Comparison of ENCODE assay signal across 10 mouse cellular contexts in the genomic region with DNA sequence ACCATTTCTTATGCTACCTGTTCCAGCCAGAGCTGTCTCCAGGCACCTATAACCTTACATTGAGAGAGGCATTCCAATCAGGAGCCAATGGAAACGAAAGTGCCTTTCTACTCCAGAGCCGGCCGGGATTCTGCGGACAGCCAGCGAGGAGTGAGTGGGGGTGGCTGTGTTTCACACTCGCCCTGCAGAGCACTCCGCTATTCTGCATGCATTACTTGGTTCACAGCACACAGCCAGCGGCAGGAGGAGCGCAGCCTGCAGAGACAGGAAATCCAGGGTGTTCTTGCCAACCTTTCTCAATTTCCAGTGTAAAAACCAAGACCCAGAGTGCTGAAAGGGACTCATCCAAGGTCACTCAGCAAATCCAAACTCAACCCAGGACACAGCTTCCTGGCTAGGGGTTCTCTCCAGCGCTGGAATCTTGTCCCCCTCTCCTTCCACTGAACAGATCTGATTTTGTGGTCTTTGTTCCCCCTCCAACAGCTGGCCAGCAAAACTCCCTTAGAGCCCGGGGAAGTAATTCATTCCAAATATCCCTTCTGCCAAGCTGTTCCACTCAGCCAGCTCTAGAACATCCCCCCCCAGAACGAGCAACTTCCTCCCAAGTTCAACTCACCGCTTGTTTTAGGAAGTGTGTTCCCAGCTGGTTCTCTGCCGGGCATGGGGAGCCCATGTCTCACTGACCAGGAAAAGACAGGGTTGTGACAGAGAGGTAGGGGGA. TPM values are rescaled to one million over a fixed set of nuclear protein-coding genes. Genes with fewer than 3 reads are reported as not detected.
DNase-seq lines count a peak whose midpoint lies in the region; ATAC-seq lines count a peak whose summit lies in the region.
"Had no signal": no experiment of that assay in that cellular context is flagged by ENCODE, and none has a peak within 500 bp of the region (broad histone marks: within the 10 kb centered on the region; RNA-seq: fewer than 3 reads in every experiment).

No protein-coding gene starts in this region.

- H3K4me3 ChIP-seq in heart, embryonic 10.5 days = no peak overlapping the region; the same call in 1 of the 2 replicates
- no peak overlapping the region for H3K4me3 ChIP-seq in embryonic facial prominence, embryonic 15.5 days (replicated peaks)
- no peak overlapping the region for H3K4me3 ChIP-seq in neural tube, embryonic 15.5 days (replicated peaks)
- H3K4me3 ChIP-seq: heart, embryonic 12.5 days had no signal

- peaks cover 80% of the 10 kb centered on the region for H3K27me3 ChIP-seq in heart, embryonic 10.5 days (ENCODE audit: insufficient read depth, poor library complexity, severe bottlenecking)
- peaks cover 19% of the 10 kb centered on the region for H3K27me3 ChIP-seq in embryonic facial prominence, embryonic 15.5 days
- peaks cover 19% of the 10 kb centered on the region for H3K27me3 ChIP-seq in neural tube, embryonic 15.5 days (replicated peaks)

- no peaks in the 10 kb centered on the region for H3K9me3 ChIP-seq in heart, embryonic 10.5 days
- no peaks in the 10 kb centered on the region for H3K9me3 ChIP-seq in embryonic facial prominence, embryonic 15.5 days (replicated peaks)
- H3K9me3 ChIP-seq in neural tube, embryonic 15.5 days (replicated peaks) = no peaks in the 10 kb centered on the region
- H3K9me3 ChIP-seq: heart, embryonic 12.5 days had no signal

- no peak for ATAC-seq in embryonic facial prominence, embryonic 15.5 days (ENCODE audit: insufficient number of reproducible peaks, low FRiP score, low TSS enrichment, low read depth)
- no peak; the same call in 1 of the 2 replicates for ATAC-seq in neural tube, embryonic 15.5 days (ENCODE audit: low FRiP score)
- ATAC-seq in erythroid progenitor cell, adult 5-6 weeks (replicated peaks; ENCODE audit: low FRiP score, poor library complexity, severe bottlenecking) = no peak

- H3K4me2 ChIP-seq in embryonic facial prominence, embryonic 15.5 days (replicated peaks) = peak overlapping the region; percentile 28; the same call in 1 of the 2 replicates
- peak overlapping the region; percentile 2; the same call in 1 of the 2 replicates for H3K4me2 ChIP-seq in neural tube, embryonic 15.5 days
- H3K4me2 ChIP-seq: heart, embryonic 12.5 days had no signal

- WGBS in heart, embryonic 10.5 days = 33% methylated on average over 14 of the region's 14 CpGs
- WGBS in embryonic facial prominence, embryonic 15.5 days = 25% methylated on average over 14 of the region's 14 CpGs
- 21% methylated on average over 14 of the region's 14 CpGs for WGBS in neural tube, embryonic 15.5 days

- H3K4me1 ChIP-seq in heart, embryonic 10.5 days = peaks cover 38% of the 10 kb centered on the region
- H3K4me1 ChIP-seq in embryonic facial prominence, embryonic 15.5 days = peaks cover 15% of the 10 kb centered on the region
- peaks cover 16% of the 10 kb centered on the region for H3K4me1 ChIP-seq in neural tube, embryonic 15.5 days

- H3K9ac ChIP-seq in embryonic facial prominence, embryonic 15.5 days = no peak overlapping the region
- no peak overlapping the region for H3K9ac ChIP-seq in neural tube, embryonic 15.5 days (replicated peaks)
- H3K9ac ChIP-seq: heart, embryonic 12.5 days had no signal

- no peaks in the 10 kb centered on the region for H3K36me3 ChIP-seq in heart, embryonic 10.5 days
- no peaks in the 10 kb centered on the region for H3K36me3 ChIP-seq in embryonic facial prominence, embryonic 15.5 days
- H3K36me3 ChIP-seq in neural tube, embryonic 15.5 days = no peaks in the 10 kb centered on the region
- H3K36me3 ChIP-seq: heart, embryonic 12.5 days had no signal

- no peak overlapping the region for H3K27ac ChIP-seq in heart, embryonic 10.5 days
- H3K27ac ChIP-seq in embryonic facial prominence, embryonic 15.5 days (replicated peaks) = peak overlapping the region; percentile 74
- no peak overlapping the region for H3K27ac ChIP-seq in neural tube, embryonic 15.5 days (replicated peaks)

- peak; percentile 93 for DNase-seq in heart, adult 11 months
- no peak for DNase-seq in heart, embryonic 10.5 days (ENCODE audit: low spot score)
- DNase-seq in lung, postnatal 14 days = peak; percentile 12
- DNase-seq in lung, adult 18-20 months = no peak
- no peak for DNase-seq in ovary, postnatal 10 days (ENCODE audit: low spot score)
- DNase-seq: right cerebral cortex, postnatal 4 days had no signal

RNA-seq across cellular contexts. Expression of gene Kcng4, which starts 0.7 kb away (rescaled TPM):
- not detected in 2 replicates for polyA plus RNA-seq in heart, embryonic 10.5 days (2016; fragmentation: Nextera tagmentation; extraction: Ambion mirVana)
- 0.43 and 0.55 TPM in 2 replicates for polyA plus RNA-seq in embryonic facial prominence, embryonic 15.5 days (2015; fragmentation: Nextera tagmentation; extraction: Ambion mirVana)
- 0.09 and 0.14 TPM in 2 replicates for polyA plus RNA-seq in neural tube, embryonic 15.5 days (2015; fragmentation: Nextera tagmentation; extraction: Ambion mirVana)
- total RNA-seq in erythroid progenitor cell, adult 5-6 weeks (2015; ENCODE audit: low replicate concordance) = not detected in 2 replicates
- total RNA-seq in erythroid progenitor cell, adult 5-6 weeks (2017; ENCODE audit: low replicate concordance) = not detected in 2 replicates
- polyA plus RNA-seq: heart, embryonic 12.5 days had no signal

RNA-seq across cellular contexts. Expression of gene Adad2, which starts 22.2 kb away (rescaled TPM):
- 0.14 TPM in 1 of 2 replicates, not detected in the other for polyA plus RNA-seq in heart, embryonic 10.5 days (2016; fragmentation: Nextera tagmentation; extraction: Ambion mirVana)
- 0.14 and 0.24 TPM in 2 replicates for polyA plus RNA-seq in embryonic facial prominence, embryonic 15.5 days (2015; fragmentation: Nextera tagmentation; extraction: Ambion mirVana)
- polyA plus RNA-seq in neural tube, embryonic 15.5 days (2015; fragmentation: Nextera tagmentation; extraction: Ambion mirVana) = 0.10 and 0.11 TPM in 2 replicates
- total RNA-seq in erythroid progenitor cell, adult 5-6 weeks (2015; ENCODE audit: low replicate concordance) = not detected in 2 replicates
- not detected in 2 replicates for total RNA-seq in erythroid progenitor cell, adult 5-6 weeks (2017; ENCODE audit: low replicate concordance)
- polyA plus RNA-seq: heart, embryonic 12.5 days had no signal

RNA-seq across cellular contexts. Expression of gene Taf1c, which starts 29.8 kb away (rescaled TPM):
- 9.9 and 11.2 TPM in 2 replicates for polyA plus RNA-seq in heart, embryonic 10.5 days (2016; fragmentation: Nextera tagmentation; extraction: Ambion mirVana)
- polyA plus RNA-seq in embryonic facial prominence, embryonic 15.5 days (2015; fragmentation: Nextera tagmentation; extraction: Ambion mirVana) = 11.8 and 13.3 TPM in 2 replicates
- polyA plus RNA-seq in neural tube, embryonic 15.5 days (2015; fragmentation: Nextera tagmentation; extraction: Ambion mirVana) = 11.8 and 15.0 TPM in 2 replicates
- 2.5 and 4.3 TPM in 2 replicates for total RNA-seq in erythroid progenitor cell, adult 5-6 weeks (2015; ENCODE audit: low replicate concordance)
- total RNA-seq in erythroid progenitor cell, adult 5-6 weeks (2017; ENCODE audit: low replicate concordance) = 2.4 and 3.0 TPM in 2 replicates

RNA-seq across cellular contexts. Expression of gene Wfdc1, which starts 31.4 kb away (rescaled TPM):
- 1.3 and 1.6 TPM in 2 replicates for polyA plus RNA-seq in heart, embryonic 10.5 days (2016; fragmentation: Nextera tagmentation; extraction: Ambion mirVana)
- 2.0 and 2.6 TPM in 2 replicates for polyA plus RNA-seq in embryonic facial prominence, embryonic 15.5 days (2015; fragmentation: Nextera tagmentation; extraction: Ambion mirVana)
- polyA plus RNA-seq in neural tube, embryonic 15.5 days (2015; fragmentation: Nextera tagmentation; extraction: Ambion mirVana) = 5.9 and 6.2 TPM in 2 replicates
- total RNA-seq in erythroid progenitor cell, adult 5-6 weeks (2015; ENCODE audit: low replicate concordance) = not detected in 2 replicates
- total RNA-seq in erythroid progenitor cell, adult 5-6 weeks (2017; ENCODE audit: low replicate concordance) = not detected in 2 replicates

RNA-seq across cellular contexts. Expression of gene Dnaaf1, which starts 59.7 kb away (rescaled TPM):
- 0.11 and 0.31 TPM in 2 replicates for polyA plus RNA-seq in heart, embryonic 10.5 days (2016; fragmentation: Nextera tagmentation; extraction: Ambion mirVana)
- polyA plus RNA-seq in embryonic facial prominence, embryonic 15.5 days (2015; fragmentation: Nextera tagmentation; extraction: Ambion mirVana) = 2.9 and 6.8 TPM in 2 replicates
- polyA plus RNA-seq in neural tube, embryonic 15.5 days (2015; fragmentation: Nextera tagmentation; extraction: Ambion mirVana) = 0.20 and 0.45 TPM in 2 replicates
- total RNA-seq in erythroid progenitor cell, adult 5-6 weeks (2015; ENCODE audit: low replicate concordance) = not detected in 2 replicates
- total RNA-seq in erythroid progenitor cell, adult 5-6 weeks (2017; ENCODE audit: low replicate concordance) = not detected in 2 replicates

Comparison
In these comparisons a context has a peak if more than half of its experiments do, and no peak if none do; other contexts are left out.
1. DNase-seq: peak in heart, adult 11 months (single experiment) and lung, postnatal 14 days (single experiment); none in heart, embryonic 10.5 days (single experiment), lung, adult 18-20 months (0 of 2) and ovary, postnatal 10 days (single experiment).